Mouse (Mus musculus): Measurements from ENCODE around the gene Pbx1.

- TF ChIP-seq CTCF (IDR thresholded peaks at IDR 0.05; ENCODE audit: insufficient read depth, low read length) (no peak), POLR2A (IDR thresholded peaks at IDR 0.05; ENCODE audit: borderline replicate concordance, extremely low read depth, low read depth, low read length) (no peak)
Measured at GRCm38 (mm10) chr1:168363053-168363452, 69.0 kb downstream of the Pbx1 start.

Measured in lung, adult 2 months (tissue).